Mouse (Mus musculus): ENCODE data around the gene Kcnk13. TPM values are rescaled to one million over a fixed set of nuclear protein-coding genes. Genes with fewer than 3 reads are reported as not detected.
"Not testable (repeated sequence)": the region's sequence is repeated elsewhere in the genome, so short reads cannot be mapped to it uniquely, and the experiment has no call there.

Kcnk13 gene
- polyA plus RNA-seq, 1 experiment from 2014 or later, result 3.4 TPM

DNA sequence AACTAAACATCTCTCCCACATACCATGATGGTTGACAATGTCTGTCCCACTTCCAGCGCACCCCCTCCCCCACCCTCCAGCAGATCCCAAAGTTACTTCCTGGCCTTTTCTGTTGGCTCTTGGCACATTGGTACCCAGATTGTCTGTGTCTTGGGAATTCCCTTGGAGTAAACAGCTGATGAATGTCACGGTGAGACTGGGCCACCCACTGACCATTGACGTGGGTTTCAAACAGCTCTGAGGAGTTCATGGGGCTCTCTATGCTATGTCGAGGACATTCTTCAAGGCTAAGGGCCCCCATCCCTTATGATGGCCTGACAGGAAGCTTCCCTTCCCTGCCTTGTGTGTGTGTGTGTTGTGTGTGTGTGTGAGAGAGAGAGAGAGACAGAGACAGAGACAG lies 5.6 kb downstream of the Kcnk13 start:
- no peak overlapping the region for H3K4me3 ChIP-seq (ENCODE audit: low read depth, low read length)
- peaks cover 11% of the 10 kb centered on the region; the same call in 1 of the 2 replicates for H3K4me1 ChIP-seq (ENCODE audit: control insufficient read depth, insufficient read depth, low read length)
- H3K27me3 ChIP-seq (replicated peaks; ENCODE audit: control insufficient read depth, insufficient read depth, low read length), result peaks cover 46% of the 10 kb centered on the region
- no peak overlapping the region for H3K9ac ChIP-seq (ENCODE audit: low read depth, low read length)
- peaks cover 3% of the 10 kb centered on the region; the same call in 1 of the 2 replicates for H3K9me3 ChIP-seq (ENCODE audit: control insufficient read depth, low read length)
- DNase-seq (ENCODE audit: low spot score) (no peak), ATAC-seq (ENCODE audit: low read depth) (no peak)
- H3K27ac ChIP-seq (replicated peaks; ENCODE audit: low read depth, low read length), result no peak overlapping the region
- WGBS, result 71% methylated on average over 4 of the region's 4 CpGs
- H3K36me3 ChIP-seq (ENCODE audit: control insufficient read depth, insufficient read depth, low read length), result no peaks in the 10 kb centered on the region
- H3K4me2 ChIP-seq (ENCODE audit: low read depth, low read length), result no peak overlapping the region

DNA sequence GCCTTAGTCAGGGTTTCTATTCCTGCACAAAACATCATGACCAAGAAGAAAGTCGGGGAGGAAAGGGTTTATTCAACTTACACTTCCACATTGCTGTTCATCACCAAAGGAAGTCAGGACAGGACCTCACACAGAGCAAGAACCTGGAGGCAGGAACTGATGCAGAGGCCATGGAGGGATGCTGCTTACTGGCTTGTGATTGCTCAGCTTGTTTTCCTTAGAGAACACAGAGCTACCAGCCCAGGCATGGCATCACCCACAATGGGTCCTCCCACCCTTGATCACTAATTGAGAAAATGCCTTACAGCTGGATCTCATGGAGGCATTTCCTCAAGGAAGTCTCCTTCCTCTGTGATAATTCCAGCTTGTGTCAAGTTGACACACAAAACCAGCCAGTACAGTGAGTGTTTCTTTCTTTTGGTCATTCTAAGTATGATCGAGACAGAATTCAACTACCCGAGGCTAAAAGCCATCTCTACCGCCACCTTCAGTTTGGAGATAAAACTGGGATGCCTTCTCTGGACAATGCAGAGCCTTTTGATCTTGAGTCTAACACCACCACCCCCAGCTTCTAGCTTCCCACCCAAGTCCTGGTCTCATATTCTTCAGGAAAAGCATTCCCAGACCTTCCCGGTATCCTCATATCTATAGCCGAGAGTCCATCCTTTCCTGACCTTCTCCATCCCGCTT lies 7.1 kb downstream of the Kcnk13 start:
- H3K4me2 ChIP-seq (ENCODE audit: low read depth, low read length); H3K4me3 ChIP-seq (ENCODE audit: low read depth, low read length); DNase-seq (ENCODE audit: low spot score); ATAC-seq (ENCODE audit: low read depth); H3K27ac ChIP-seq (replicated peaks; ENCODE audit: low read depth, low read length); H3K9me3 ChIP-seq (ENCODE audit: control insufficient read depth, low read length); H3K36me3 ChIP-seq (ENCODE audit: control insufficient read depth, insufficient read depth, low read length); H3K4me1 ChIP-seq (ENCODE audit: control insufficient read depth, insufficient read depth, low read length); H3K9ac ChIP-seq (ENCODE audit: low read depth, low read length): not testable (repeated sequence)
- H3K27me3 ChIP-seq (replicated peaks; ENCODE audit: control insufficient read depth, insufficient read depth, low read length), result peaks cover 32% of the 10 kb centered on the region
- WGBS, result 73% methylated on average over 7 of the region's 7 CpGs

DNA sequence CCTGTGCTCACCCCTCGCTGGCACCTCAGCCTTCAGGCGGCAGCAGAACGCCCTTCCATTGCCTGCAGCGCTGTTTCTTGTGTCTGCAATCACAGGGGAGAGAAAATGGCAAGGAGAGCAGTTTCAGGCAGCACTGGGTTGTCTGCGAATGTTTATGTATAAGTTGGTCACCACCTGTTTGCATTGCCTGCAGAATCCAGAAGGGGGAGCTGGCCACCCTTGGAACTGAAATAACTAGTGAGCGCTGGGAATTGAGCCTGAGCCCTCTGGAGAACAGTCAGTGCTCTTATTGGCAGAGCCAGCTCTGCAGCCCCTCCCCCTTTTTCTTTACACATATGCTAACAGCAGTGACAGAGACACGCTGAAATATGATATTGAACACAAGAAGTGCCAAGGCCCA lies 8.5 kb downstream of the Kcnk13 start:
- H3K27ac ChIP-seq (replicated peaks; ENCODE audit: low read depth, low read length), result no peak overlapping the region
- H3K4me1 ChIP-seq (ENCODE audit: control insufficient read depth, insufficient read depth, low read length), result no peaks in the 10 kb centered on the region
- DNase-seq (ENCODE audit: low spot score) (no peak), ATAC-seq (ENCODE audit: low read depth) (no peak)
- H3K27me3 ChIP-seq (replicated peaks; ENCODE audit: control insufficient read depth, insufficient read depth, low read length), result peaks cover 17% of the 10 kb centered on the region
- H3K36me3 ChIP-seq (ENCODE audit: control insufficient read depth, insufficient read depth, low read length), result no peaks in the 10 kb centered on the region
- H3K9ac ChIP-seq (ENCODE audit: low read depth, low read length), result no peak overlapping the region
- H3K4me3 ChIP-seq (ENCODE audit: low read depth, low read length), result no peak overlapping the region
- WGBS, result 70% methylated on average over 7 of the region's 7 CpGs
- peaks cover 3% of the 10 kb centered on the region; the same call in 1 of the 2 replicates for H3K9me3 ChIP-seq (ENCODE audit: control insufficient read depth, low read length)
- no peak overlapping the region for H3K4me2 ChIP-seq (ENCODE audit: low read depth, low read length)

DNA sequence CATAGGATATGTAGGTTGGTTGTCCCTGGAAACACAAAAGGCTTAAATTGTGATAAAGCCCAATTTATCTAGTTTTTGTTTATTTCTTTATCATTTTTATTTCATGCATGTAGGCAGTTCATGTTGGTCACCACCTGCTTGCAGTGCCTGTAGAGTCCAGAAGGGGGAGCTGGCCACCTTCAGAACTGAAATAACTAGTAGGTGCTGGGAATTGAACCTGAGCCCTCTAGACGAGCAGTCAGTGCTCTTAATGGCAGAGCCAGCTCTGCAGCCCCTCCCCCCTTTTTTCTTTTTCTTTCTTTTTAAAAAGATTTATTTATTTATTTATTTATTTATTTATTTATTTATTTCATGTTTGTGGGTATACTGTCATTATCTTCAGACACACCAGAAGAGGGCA lies 9.4 kb downstream of the Kcnk13 start:
- 71% methylated on average over 1 of the region's 1 CpGs for WGBS
- no peaks in the 10 kb centered on the region for H3K36me3 ChIP-seq (ENCODE audit: control insufficient read depth, insufficient read depth, low read length)
- no peak overlapping the region for H3K9ac ChIP-seq (ENCODE audit: low read depth, low read length)
- DNase-seq (ENCODE audit: low spot score), result no peak
- H3K4me2 ChIP-seq (ENCODE audit: low read depth, low read length), result no peak overlapping the region
- H3K9me3 ChIP-seq (ENCODE audit: control insufficient read depth, low read length), result peaks cover 3% of the 10 kb centered on the region; the same call in 1 of the 2 replicates
- H3K27ac ChIP-seq (replicated peaks; ENCODE audit: low read depth, low read length), result no peak overlapping the region
- peaks cover 8% of the 10 kb centered on the region for H3K27me3 ChIP-seq (replicated peaks; ENCODE audit: control insufficient read depth, insufficient read depth, low read length)
- ATAC-seq (ENCODE audit: low read depth), result no peak
- H3K4me3 ChIP-seq (ENCODE audit: low read depth, low read length), result no peak overlapping the region
- no peaks in the 10 kb centered on the region for H3K4me1 ChIP-seq (ENCODE audit: control insufficient read depth, insufficient read depth, low read length)

DNA sequence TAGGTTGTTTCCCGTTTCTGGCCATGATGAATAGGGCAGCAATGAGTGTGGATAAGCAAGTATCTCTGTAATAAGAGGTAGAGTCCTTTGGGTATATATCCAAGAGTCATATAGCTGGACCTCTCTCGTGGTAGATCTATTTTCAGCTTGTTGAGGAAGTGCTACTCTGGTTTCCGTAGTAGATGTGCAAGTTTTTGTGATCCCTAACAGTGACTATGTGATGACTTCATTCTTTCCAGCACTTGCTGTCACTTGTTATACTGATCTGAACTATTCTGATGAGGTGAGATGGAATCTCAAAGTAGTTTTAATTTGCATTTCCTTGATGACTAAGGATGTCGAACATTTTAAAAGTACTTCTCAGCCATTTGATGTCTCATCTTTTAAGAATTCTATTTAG lies 15.2 kb downstream of the Kcnk13 start:
- Histone ChIP-seq H3K27me3 (replicated peaks; ENCODE audit: control insufficient read depth, insufficient read depth, low read length) (no peaks in the 10 kb centered on the region), H3K9ac (ENCODE audit: low read depth, low read length) (no peak overlapping the region), H3K4me3 (ENCODE audit: low read depth, low read length) (no peak overlapping the region), H3K27ac (replicated peaks; ENCODE audit: low read depth, low read length) (no peak overlapping the region), H3K4me2 (ENCODE audit: low read depth, low read length) (no peak overlapping the region), H3K36me3 (ENCODE audit: control insufficient read depth, insufficient read depth, low read length) (no peaks in the 10 kb centered on the region), H3K9me3 (ENCODE audit: control insufficient read depth, low read length) (no peaks in the 10 kb centered on the region), H3K4me1 (ENCODE audit: control insufficient read depth, insufficient read depth, low read length) (no peaks in the 10 kb centered on the region)
- no peak for DNase-seq (ENCODE audit: low spot score)
- 74% methylated on average over 4 of the region's 4 CpGs for WGBS
- no peak for ATAC-seq (ENCODE audit: low read depth)

DNA sequence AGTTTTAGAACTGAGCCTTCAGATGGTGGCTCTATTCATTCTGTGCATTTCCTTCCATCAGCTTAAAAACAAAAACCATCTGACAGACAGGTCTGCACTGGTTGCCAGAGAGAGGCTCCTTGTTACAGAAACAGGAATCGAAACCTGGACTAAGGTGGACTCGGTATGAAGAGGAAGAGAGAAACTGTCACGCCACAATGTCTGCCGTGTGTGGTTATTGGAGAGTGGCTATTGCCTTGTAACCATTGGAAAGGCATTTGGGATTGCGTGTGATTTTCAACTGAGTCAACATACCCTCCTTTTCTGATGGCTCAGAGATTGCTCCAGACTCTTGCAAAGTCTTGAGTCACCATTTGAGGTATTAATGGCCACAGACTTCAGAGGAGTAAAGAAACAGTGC lies 22.5 kb downstream of the Kcnk13 start:
- Histone ChIP-seq H3K9ac (ENCODE audit: low read depth, low read length) (no peak overlapping the region), H3K27me3 (replicated peaks; ENCODE audit: control insufficient read depth, insufficient read depth, low read length) (no peaks in the 10 kb centered on the region), H3K4me1 (ENCODE audit: control insufficient read depth, insufficient read depth, low read length) (no peaks in the 10 kb centered on the region), H3K9me3 (ENCODE audit: control insufficient read depth, low read length) (peaks cover 4% of the 10 kb centered on the region; the same call in 1 of the 2 replicates), H3K4me3 (ENCODE audit: low read depth, low read length) (no peak overlapping the region), H3K36me3 (ENCODE audit: control insufficient read depth, insufficient read depth, low read length) (no peaks in the 10 kb centered on the region), H3K4me2 (ENCODE audit: low read depth, low read length) (no peak overlapping the region), H3K27ac (replicated peaks; ENCODE audit: low read depth, low read length) (no peak overlapping the region)
- no peak for ATAC-seq (ENCODE audit: low read depth)
- DNase-seq (ENCODE audit: low spot score), result no peak
- WGBS, result 94% methylated on average over 5 of the region's 5 CpGs

DNA sequence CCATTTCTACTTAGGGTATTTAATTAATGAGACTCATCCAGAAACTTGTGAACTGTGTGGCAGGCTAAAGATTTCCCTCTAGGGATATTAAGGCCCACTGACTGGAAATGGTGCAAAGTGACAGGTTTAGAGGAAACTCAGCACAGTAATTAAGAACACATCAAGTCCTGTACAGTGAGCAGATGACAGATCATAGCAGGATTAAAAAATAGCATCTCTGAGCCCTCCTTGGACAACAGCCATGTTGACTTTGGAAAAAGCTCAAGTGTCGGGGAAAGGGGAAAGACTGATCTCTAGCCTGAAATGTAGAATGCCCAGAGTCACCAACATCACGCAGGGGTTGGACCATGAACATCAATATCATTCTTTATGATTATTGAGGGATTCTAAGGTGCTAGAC lies 23.8 kb downstream of the Kcnk13 start:
- Histone ChIP-seq H3K9ac (ENCODE audit: low read depth, low read length) (no peak overlapping the region), H3K36me3 (ENCODE audit: control insufficient read depth, insufficient read depth, low read length) (no peaks in the 10 kb centered on the region), H3K27ac (replicated peaks; ENCODE audit: low read depth, low read length) (no peak overlapping the region), H3K27me3 (replicated peaks; ENCODE audit: control insufficient read depth, insufficient read depth, low read length) (no peaks in the 10 kb centered on the region), H3K4me2 (ENCODE audit: low read depth, low read length) (no peak overlapping the region), H3K4me1 (ENCODE audit: control insufficient read depth, insufficient read depth, low read length) (no peaks in the 10 kb centered on the region), H3K9me3 (ENCODE audit: control insufficient read depth, low read length) (peaks cover 4% of the 10 kb centered on the region; the same call in 1 of the 2 replicates), H3K4me3 (ENCODE audit: low read depth, low read length) (no peak overlapping the region)
- DNase-seq (ENCODE audit: low spot score), result no peak
- 84% methylated on average over 2 of the region's 2 CpGs for WGBS
- no peak for ATAC-seq (ENCODE audit: low read depth)

DNA sequence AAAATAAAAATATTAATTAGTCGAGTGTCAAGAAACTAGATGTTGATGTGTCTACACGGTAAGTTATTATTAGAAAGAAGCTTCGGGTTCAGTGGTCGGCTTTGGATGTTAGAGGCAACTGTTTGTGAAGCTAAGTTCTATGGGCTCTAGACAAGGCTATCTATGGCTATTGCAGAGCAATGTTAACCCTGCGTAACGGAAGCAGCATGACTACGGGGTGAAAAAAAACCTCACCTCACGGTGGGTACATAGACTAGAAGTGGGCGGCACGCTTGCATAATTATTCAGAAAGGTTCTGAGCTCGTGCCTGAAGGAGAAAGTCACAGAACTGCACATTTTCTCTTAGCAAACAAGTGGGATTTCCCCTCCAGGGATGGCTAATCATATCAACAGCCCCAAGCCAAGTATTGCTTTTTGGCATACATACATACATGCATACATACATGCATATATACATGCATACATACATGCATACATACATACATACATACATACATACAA lies 28.1 kb downstream of the Kcnk13 start:
- Histone ChIP-seq H3K4me1 (ENCODE audit: control insufficient read depth, insufficient read depth, low read length) (no peaks in the 10 kb centered on the region), H3K4me2 (ENCODE audit: low read depth, low read length) (no peak overlapping the region), H3K27me3 (replicated peaks; ENCODE audit: control insufficient read depth, insufficient read depth, low read length) (no peaks in the 10 kb centered on the region), H3K36me3 (ENCODE audit: control insufficient read depth, insufficient read depth, low read length) (no peaks in the 10 kb centered on the region), H3K9ac (ENCODE audit: low read depth, low read length) (no peak overlapping the region), H3K9me3 (ENCODE audit: control insufficient read depth, low read length) (peaks cover 4% of the 10 kb centered on the region; the same call in 1 of the 2 replicates), H3K27ac (replicated peaks; ENCODE audit: low read depth, low read length) (no peak overlapping the region), H3K4me3 (ENCODE audit: low read depth, low read length) (no peak overlapping the region)
- ATAC-seq (ENCODE audit: low read depth) (no peak), DNase-seq (ENCODE audit: low spot score) (no peak)
- WGBS, result 89% methylated on average over 11 of the region's 11 CpGs

Measured in embryonic facial prominence, embryonic 14.5 days (tissue).